Comparison of ENCODE assay signal across 8 mouse cellular contexts in genomic region chr2:5950766-5951595, GRCm38 (mm10). TPM values are rescaled to one million over a fixed set of nuclear protein-coding genes. Genes with fewer than 3 reads are reported as not detected.
DNase-seq lines count a peak whose midpoint lies in the region; ATAC-seq lines count a peak whose summit lies in the region.

Upf2 (plus strand) TSS chr2:5951469.

- H3K9ac ChIP-seq in hindbrain, embryonic 14.5 days = peak within 1 kb of the TSS; percentile 94

- H3K4me3 ChIP-seq in hindbrain, embryonic 14.5 days (replicated peaks; ENCODE audit: low read length) = peak within 1 kb of the TSS; percentile 79

- H3K4me2 ChIP-seq in hindbrain, embryonic 14.5 days (replicated peaks) = peak within 1 kb of the TSS; percentile 92

- H3K27ac ChIP-seq in hindbrain, embryonic 14.5 days = peak within 1 kb of the TSS; percentile 86

- under 1% methylated on average over 46 of the region's 54 CpGs for WGBS in hindbrain, embryonic 14.5 days

- peak; percentile 97 for ATAC-seq in hindbrain, embryonic 14.5 days (ENCODE audit: low FRiP score)

- DNase-seq in R1 (ENCODE audit: low read depth, low spot score) = peak; percentile 99
- peak; percentile 95 to 99 for DNase-seq in cerebellum, postnatal 25 days
- DNase-seq in frontal cortex, postnatal 25 days (ENCODE audit: low spot score in 2 of 2) = peak; percentile 88 to 90
- peak; percentile 95 for DNase-seq in hindbrain, embryonic 14.5 days (ENCODE audit: low spot score)
- peak; percentile 90 to 92 for DNase-seq in layer of hippocampus, postnatal 36 days
- peak; percentile 97 for DNase-seq in lung, postnatal 36 days
- DNase-seq in retina, postnatal 1 day = peak; percentile 99
- peak; percentile 86 to 92 for DNase-seq in urinary bladder, adult 18-20 months (ENCODE audit: low spot score in 2 of 2)

- H3K9me3 ChIP-seq in hindbrain, embryonic 14.5 days (ENCODE audit: control insufficient read depth, low read length) = no peaks in the 10 kb centered on the region

- no peaks in the 10 kb centered on the region for H3K27me3 ChIP-seq in hindbrain, embryonic 14.5 days (ENCODE audit: control insufficient read depth, insufficient read depth, low read length)

- no peaks in the 10 kb centered on the region for H3K36me3 ChIP-seq in hindbrain, embryonic 14.5 days (replicated peaks; ENCODE audit: control insufficient read depth, insufficient read depth)

- H3K4me1 ChIP-seq in hindbrain, embryonic 14.5 days (replicated peaks; ENCODE audit: control insufficient read depth, insufficient read depth, low read length) = peaks cover 14% of the 10 kb centered on the region

RNA-seq across cellular contexts. Expression of gene Upf2, which starts in this region (rescaled TPM):
- polyA plus RNA-seq in hindbrain, embryonic 14.5 days (2014; fragmentation: Nextera tagmentation; extraction: Ambion mirVana) = 7.9 and 8.1 TPM in 2 replicates
- total RNA-seq in layer of hippocampus, postnatal 36 days (2021) = 10 to 100 TPM; 46.4 to 48.2 TPM

Comparison
In these comparisons a context has a peak if more than half of its experiments do, and no peak if none do; other contexts are left out.
1. Peak in every context shown above with its lines: DNase-seq, ATAC-seq, H3K4me3 ChIP-seq and H3K27ac ChIP-seq.